Mouse (Mus musculus) neural tube, embryonic 14.5 days (tissue): ENCODE measurements around the gene Pip4k2a. TPM values are rescaled to one million over a fixed set of nuclear protein-coding genes. Genes with fewer than 3 reads are reported as not detected.

Experiments
- ATAC-seq: fragments of 200-750 bp; cut with Nextera tagmentation; 2 replicates; pipeline ENCODE4 v1.8.0; 2017; ENCODE audit warnings: low read depth, mild to moderate bottlenecking, moderate TSS enrichment, moderate library complexity
- H3K27ac ChIP-seq: fragments of 300-500 bp; sonication (generic); 2 replicates; pipeline ENCODE4 v1.5.1; 2014; ENCODE audit warnings: low read depth, mild to moderate bottlenecking, control low read depth, low read length, moderate library complexity, mixed read lengths
- H3K27me3 ChIP-seq: fragments of 300-500 bp; sonication (generic); 2 replicates; pipeline ENCODE4 v1.6.1; 2014; ENCODE audit warnings: low read length; ENCODE audit not compliant: control insufficient read depth, insufficient read depth
- H3K36me3 ChIP-seq: fragments of 300-500 bp; sonication (generic); 2 replicates; pipeline ENCODE4 v1.6.1; 2014; ENCODE audit warnings: low read length, mixed read lengths; ENCODE audit not compliant: control insufficient read depth, insufficient read depth
- H3K4me1 ChIP-seq: fragments of 300-500 bp; sonication (generic); 2 replicates; pipeline ENCODE4 v1.6.1; 2014; ENCODE audit warnings: low read length; ENCODE audit not compliant: control insufficient read depth, insufficient read depth
- H3K4me2 ChIP-seq: fragments of 300-500 bp; sonication (generic); 2 replicates; pipeline ENCODE4 v1.6.1; 2014; ENCODE audit warnings: mild to moderate bottlenecking, low read depth, low read length, control low read depth
- H3K4me3 ChIP-seq: fragments of 300-500 bp; sonication (generic); 2 replicates; pipeline ENCODE4 v1.5.1; 2014; ENCODE audit warnings: low read depth, low read length, control low read depth, mixed read lengths
- H3K9ac ChIP-seq: fragments of 300-500 bp; sonication (generic); replicated peaks from 2 replicates; pipeline ENCODE4 v1.6.1; 2014; ENCODE audit warnings: low read depth, mild to moderate bottlenecking, control low read depth, low read length, mixed read lengths
- H3K9me3 ChIP-seq: fragments of 300-500 bp; sonication (generic); 2 replicates; pipeline ENCODE4 v1.6.1; 2016; ENCODE audit warnings: low read length; ENCODE audit not compliant: control insufficient read depth
- WGBS: fragments of 180-500 bp; shearing (Covaris S2); extraction: QIAGEN DNeasy Blood & Tissue Kit; methylation state at CpG from one replicate; pipeline ENCODE4 v1.1.7; 2014; 5-methylcytosine and 5-hydroxymethylcytosine counted together
- polyA plus RNA-seq: library from polyadenylated mRNA; unstranded; fragments of >200 nt; fragmentation: Nextera tagmentation; extraction: Ambion mirVana; gene quantifications from 2 replicates; pipeline ENCODE4 v1.2.1, GENCODE M21; 2014

Gene Pip4k2a
- polyA plus RNA-seq, 1 experiment from 2014 or later = 12.5 TPM

DNA sequence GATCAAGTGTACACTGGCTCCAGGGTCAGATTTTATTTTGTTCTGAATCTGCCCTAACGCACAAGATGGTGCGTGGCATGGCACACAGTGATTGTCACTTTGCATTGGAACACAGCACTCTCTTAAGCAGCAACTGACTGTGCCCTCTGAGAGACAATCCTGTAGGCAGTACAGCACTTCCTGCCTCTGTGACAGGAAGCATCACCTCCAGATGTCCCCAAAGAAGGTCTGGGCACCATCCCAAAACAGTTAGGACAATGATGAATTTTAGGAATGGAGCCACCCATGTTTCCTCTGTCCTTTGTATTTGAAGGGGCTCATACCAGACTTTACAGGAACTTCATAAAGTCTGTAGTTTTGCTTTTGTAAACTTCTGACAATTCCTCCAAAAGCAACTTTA lies 54.0 kb downstream of the Pip4k2a start:
- Histone ChIP-seq H3K4me2 (no peak overlapping the region), H3K4me3 (no peak overlapping the region), H3K9me3 (no peaks in the 10 kb centered on the region), H3K27me3 (no peaks in the 10 kb centered on the region), H3K9ac (no peak overlapping the region), H3K4me1 (no peaks in the 10 kb centered on the region), H3K36me3 (no peaks in the 10 kb centered on the region), H3K27ac (no peak overlapping the region)
- no peak for ATAC-seq
- WGBS = 85% methylated on average over 2 of the region's 2 CpGs

DNA sequence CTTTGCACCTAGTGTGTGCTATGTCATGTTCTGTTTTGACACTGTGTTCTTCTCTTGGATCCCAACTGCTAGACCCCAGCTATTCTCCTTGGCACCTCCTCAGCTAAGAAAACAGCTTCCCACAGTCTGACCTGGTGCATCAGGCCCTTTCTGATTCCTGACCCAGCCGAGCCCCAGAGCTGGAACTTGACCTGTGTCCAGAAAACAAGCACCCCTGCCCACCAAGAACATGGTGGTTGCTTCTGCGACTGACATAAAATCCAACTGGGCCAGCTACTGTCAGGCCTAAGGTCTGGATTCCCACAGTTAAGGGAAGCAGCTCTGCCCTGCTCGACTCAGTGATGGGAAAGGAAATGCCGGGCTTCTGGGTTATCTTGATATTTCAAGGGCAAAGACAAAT lies 54.6 kb downstream of the Pip4k2a start:
- Histone ChIP-seq H3K9ac (no peak overlapping the region), H3K4me1 (no peaks in the 10 kb centered on the region), H3K9me3 (no peaks in the 10 kb centered on the region), H3K4me3 (no peak overlapping the region), H3K36me3 (no peaks in the 10 kb centered on the region), H3K27ac (no peak overlapping the region), H3K4me2 (no peak overlapping the region), H3K27me3 (no peaks in the 10 kb centered on the region)
- no peak for ATAC-seq
- WGBS = 80% methylated on average over 4 of the region's 4 CpGs

DNA sequence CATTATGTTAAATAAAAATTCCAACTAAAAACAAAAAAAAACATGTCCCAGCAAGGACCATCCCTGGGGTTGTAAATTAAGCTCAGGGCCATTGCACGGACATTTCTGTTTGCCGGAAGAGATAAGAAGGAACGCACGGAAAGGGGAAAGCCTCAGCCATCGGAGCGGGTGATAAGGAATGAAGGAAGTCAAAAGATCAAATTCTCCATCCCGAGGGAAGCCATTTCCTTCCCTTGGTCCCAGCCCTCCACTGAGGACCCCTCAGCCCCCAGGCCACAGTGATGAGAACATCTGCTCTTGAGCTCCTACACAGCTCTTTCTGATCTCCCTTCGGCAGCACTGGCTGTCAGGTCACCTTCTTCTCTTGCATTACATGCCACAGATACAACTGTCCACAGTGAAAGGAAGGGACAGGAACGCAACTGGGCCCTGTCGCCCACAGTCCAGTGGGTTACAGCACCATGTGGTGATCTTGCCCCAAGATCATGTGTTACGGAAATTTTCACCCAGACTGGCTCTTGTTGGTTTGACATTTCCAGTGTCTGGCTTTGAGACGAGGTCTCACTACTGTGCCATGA lies 57.1 kb downstream of the Pip4k2a start:
- no peak for ATAC-seq
- no peaks in the 10 kb centered on the region for H3K27me3 ChIP-seq
- WGBS = 81% methylated on average over 12 of the region's 12 CpGs

DNA sequence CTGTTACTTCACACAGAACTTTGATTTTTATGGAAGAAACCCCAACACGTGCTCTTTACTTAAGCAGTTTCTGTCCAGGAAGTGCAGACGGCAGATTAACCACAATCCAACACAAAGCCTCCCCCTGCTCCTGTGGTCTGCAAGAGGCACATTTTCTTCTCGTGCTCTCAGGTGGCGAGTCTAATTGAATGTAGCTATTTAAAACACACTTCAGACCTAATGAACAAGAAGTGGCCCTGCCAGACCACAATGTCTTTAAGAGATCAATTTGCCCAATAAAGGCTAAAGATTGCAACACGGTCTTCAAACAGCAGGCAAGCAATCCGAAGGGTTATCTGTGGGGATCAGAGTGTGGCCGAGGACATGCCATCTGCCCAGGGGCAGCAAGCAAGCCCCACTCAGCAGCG lies 59.0 kb downstream of the Pip4k2a start:
- ATAC-seq = no peak
- H3K9me3 ChIP-seq = no peaks in the 10 kb centered on the region
- 16% methylated on average over 8 of the region's 8 CpGs for WGBS

More for the DNA sequence above, 57.1 kb downstream of the Pip4k2a start:
- Histone ChIP-seq H3K4me1 (no peaks in the 10 kb centered on the region), H3K4me3 (no peak overlapping the region), H3K4me2 (no peak overlapping the region), H3K9me3 (no peaks in the 10 kb centered on the region), H3K36me3 (no peaks in the 10 kb centered on the region), H3K27ac (no peak overlapping the region), H3K9ac (no peak overlapping the region)

DNA sequence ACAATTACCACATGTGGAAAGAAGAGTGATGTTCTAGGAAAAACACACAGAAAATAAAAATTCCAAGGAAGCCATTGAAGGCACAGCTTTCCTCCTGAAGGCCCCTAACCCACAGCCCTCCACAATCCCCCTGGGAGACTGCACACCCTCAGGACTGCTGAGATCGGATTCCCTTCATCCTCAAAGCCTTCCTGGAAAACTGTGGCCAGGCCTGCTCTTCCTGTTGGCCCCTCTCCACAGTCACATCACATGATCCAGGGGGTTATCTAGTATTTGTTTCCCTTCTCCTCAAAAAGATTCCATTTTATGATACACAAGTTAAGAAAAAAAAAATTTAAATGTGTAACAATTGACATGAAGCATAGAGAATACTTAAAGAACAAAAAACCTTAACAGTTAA lies 59.7 kb downstream of the Pip4k2a start:
- 33% methylated on average over 1 of the region's 1 CpGs for WGBS
- no peaks in the 10 kb centered on the region for H3K4me1 ChIP-seq
- ATAC-seq = no peak

More for the DNA sequence above, 59.0 kb downstream of the Pip4k2a start:
- Histone ChIP-seq H3K27ac (no peak overlapping the region), H3K9ac (no peak overlapping the region), H3K4me3 (no peak overlapping the region), H3K4me1 (no peaks in the 10 kb centered on the region), H3K27me3 (no peaks in the 10 kb centered on the region), H3K36me3 (no peaks in the 10 kb centered on the region), H3K4me2 (no peak overlapping the region)

DNA sequence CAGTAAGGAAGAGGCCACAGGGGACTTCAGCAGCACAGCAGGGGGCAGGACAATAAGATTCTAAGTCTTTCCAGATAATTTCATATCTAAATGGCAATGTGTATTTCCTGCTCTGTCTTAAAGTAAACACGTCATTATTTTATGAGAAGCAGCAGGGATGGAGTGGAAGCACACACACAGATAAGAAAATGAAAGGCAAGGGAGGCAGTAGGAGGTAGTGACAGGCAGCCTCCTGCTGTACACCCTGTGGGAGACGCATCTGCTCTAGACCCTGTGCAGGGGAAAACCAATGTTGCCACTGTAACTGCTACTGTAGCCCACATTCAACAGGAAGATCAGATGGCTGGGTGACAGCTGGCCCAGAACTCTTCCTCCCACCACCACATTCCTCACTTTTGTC lies 60.3 kb downstream of the Pip4k2a start:
- Histone ChIP-seq H3K4me2 (no peak overlapping the region), H3K27ac (no peak overlapping the region), H3K27me3 (no peaks in the 10 kb centered on the region), H3K9me3 (no peaks in the 10 kb centered on the region), H3K9ac (no peak overlapping the region), H3K4me3 (no peak overlapping the region), H3K36me3 (no peaks in the 10 kb centered on the region), H3K4me1 (no peaks in the 10 kb centered on the region)
- 62% methylated on average over 2 of the region's 2 CpGs for WGBS
- 0 out of 2 replicates have a peak, but pooled peaks have one; percentile 9 for ATAC-seq

More for the DNA sequence above, 59.7 kb downstream of the Pip4k2a start:
- no peak overlapping the region for H3K4me2 ChIP-seq
- H3K4me3 ChIP-seq = no peak overlapping the region
- H3K27ac ChIP-seq = no peak overlapping the region
- H3K9me3 ChIP-seq = no peaks in the 10 kb centered on the region
- no peak overlapping the region for H3K9ac ChIP-seq
- H3K27me3 ChIP-seq = no peaks in the 10 kb centered on the region
- H3K36me3 ChIP-seq = no peaks in the 10 kb centered on the region

DNA sequence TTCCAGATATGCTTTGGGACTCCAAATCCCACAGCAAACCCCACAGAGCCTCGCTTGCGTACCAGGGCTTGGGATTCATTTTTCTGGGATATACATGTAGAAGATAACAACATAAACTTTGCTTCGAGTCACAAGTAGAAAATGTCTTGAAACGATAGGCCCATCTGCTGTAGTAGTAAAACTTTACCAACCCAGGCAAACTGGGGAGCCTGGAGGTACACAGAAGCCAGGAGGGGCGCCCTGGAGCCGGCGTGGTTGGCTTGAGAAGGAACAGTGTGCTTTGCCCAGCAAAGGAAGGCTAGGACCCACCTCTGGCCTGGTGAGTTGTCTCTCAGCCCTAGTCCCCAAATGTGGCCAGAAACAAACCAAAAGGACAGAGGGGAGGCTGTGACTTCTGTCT lies 61.5 kb downstream of the Pip4k2a start:
- no peaks in the 10 kb centered on the region for H3K9me3 ChIP-seq
- H3K27ac ChIP-seq = no peak overlapping the region
- no peak for ATAC-seq
- H3K4me3 ChIP-seq = no peak overlapping the region
- H3K4me1 ChIP-seq = no peaks in the 10 kb centered on the region
- 90% methylated on average over 7 of the region's 7 CpGs for WGBS
- no peak overlapping the region for H3K4me2 ChIP-seq
- no peaks in the 10 kb centered on the region for H3K27me3 ChIP-seq
- H3K9ac ChIP-seq = no peak overlapping the region
- no peaks in the 10 kb centered on the region for H3K36me3 ChIP-seq

DNA sequence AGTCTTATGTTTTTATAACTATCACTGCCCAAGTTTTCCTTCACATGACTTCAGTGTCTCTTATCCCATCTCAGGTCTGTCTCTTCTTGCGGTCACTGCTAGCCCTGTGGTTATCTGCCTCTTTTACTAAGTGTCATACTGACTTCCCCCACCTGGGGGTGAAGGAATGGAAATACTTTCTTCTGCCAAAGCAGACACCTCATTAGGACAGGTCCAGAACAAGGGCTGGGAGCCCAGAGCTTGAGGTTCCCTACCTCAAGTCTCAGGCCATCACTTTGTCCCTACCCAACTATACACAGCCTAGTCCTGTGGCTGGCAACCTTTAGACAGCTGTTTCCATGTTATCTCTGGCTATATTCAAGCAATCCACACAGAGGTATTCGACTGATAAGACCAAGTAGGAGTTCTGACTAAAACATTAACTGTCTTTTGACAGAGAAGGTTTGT lies 62.3 kb downstream of the Pip4k2a start:
- WGBS = 95% methylated on average over 2 of the region's 2 CpGs
- no peaks in the 10 kb centered on the region for H3K9me3 ChIP-seq
- H3K4me2 ChIP-seq = no peak overlapping the region
- H3K4me1 ChIP-seq = no peaks in the 10 kb centered on the region
- ATAC-seq = no peak
- H3K27me3 ChIP-seq = no peaks in the 10 kb centered on the region
- no peak overlapping the region for H3K27ac ChIP-seq
- H3K36me3 ChIP-seq = no peaks in the 10 kb centered on the region
- no peak overlapping the region for H3K4me3 ChIP-seq
- H3K9ac ChIP-seq = no peak overlapping the region

DNA sequence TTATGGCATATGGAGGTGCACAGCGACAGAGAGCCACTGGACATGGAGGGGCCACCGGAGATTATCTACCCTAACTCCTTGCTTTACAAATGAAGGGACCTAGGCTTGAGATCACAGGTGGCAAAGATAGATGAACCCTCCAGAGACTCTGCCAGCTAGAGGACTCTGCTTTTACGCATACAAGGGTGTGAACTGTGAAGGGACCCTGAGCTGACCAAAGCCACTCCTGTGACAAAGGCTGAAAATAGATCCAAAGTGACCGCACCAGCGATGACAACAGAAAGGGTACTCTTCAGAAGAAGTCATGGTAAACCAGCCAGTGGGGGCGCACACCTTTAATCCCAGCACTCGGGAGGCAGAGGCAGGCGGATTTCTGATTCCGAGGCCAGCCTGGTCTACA lies 63.8 kb downstream of the Pip4k2a start:
- H3K4me1 ChIP-seq = no peaks in the 10 kb centered on the region
- H3K9me3 ChIP-seq = no peaks in the 10 kb centered on the region
- no peaks in the 10 kb centered on the region for H3K36me3 ChIP-seq
- no peak overlapping the region for H3K4me3 ChIP-seq
- H3K27me3 ChIP-seq = no peaks in the 10 kb centered on the region
- no peak overlapping the region for H3K27ac ChIP-seq
- ATAC-seq = no peak
- no peak overlapping the region for H3K9ac ChIP-seq
- H3K4me2 ChIP-seq = no peak overlapping the region
- whole genome bisulfite sequencing = 90% methylated on average over 9 of the region's 9 CpGs
